Mouse (Mus musculus): Measurements from ENCODE around the gene Slc25a51. TPM values are rescaled to one million over a fixed set of nuclear protein-coding genes. Genes with fewer than 3 reads are reported as not detected.

Gene Slc25a51
- total and polyA plus RNA-seq, 2 experiments from 2014 or later: 70.1 to 190 TPM

- Histone ChIP-seq H3K4me2 (ENCODE audit: low read depth, low read length) (no peak overlapping the region), H3K9me3 (replicated peaks; ENCODE audit: control insufficient read depth, low read length) (no peaks in the 10 kb centered on the region), H3K36me3 (replicated peaks; ENCODE audit: control insufficient read depth, insufficient read depth, low read length) (peaks cover 15% of the 10 kb centered on the region), H3K27ac (ENCODE audit: low read depth) (no peak overlapping the region), H3K9ac (replicated peaks; ENCODE audit: low read depth, low read length) (no peak overlapping the region), H3K4me3 (ENCODE audit: low read depth, low read length) (no peak overlapping the region), H3K4me1 (ENCODE audit: control insufficient read depth, insufficient read depth) (peaks cover 45% of the 10 kb centered on the region), H3K27me3 (ENCODE audit: control insufficient read depth, insufficient read depth, low read length) (no peaks in the 10 kb centered on the region)
- 86% methylated on average over 5 of the region's 5 CpGs for WGBS
- TF ChIP-seq CTCF (IDR thresholded peaks at IDR 0.05; ENCODE audit: low read depth) (no peak), EP300 (IDR thresholded peaks at IDR 0.05; ENCODE audit: low read depth) (no peak)
- DNase-seq (ENCODE audit: low spot score): no peak
- ATAC-seq (ENCODE audit: insufficient read depth, low read depth): no peak
Observed at GRCm38 (mm10) chr4:45449012-45449411, 40.4 kb upstream of the Slc25a51 start.

- no peak overlapping the region for H3K9ac ChIP-seq (replicated peaks; ENCODE audit: low read depth, low read length)
- TF ChIP-seq CTCF (IDR thresholded peaks at IDR 0.05; ENCODE audit: low read depth) (no peak), EP300 (IDR thresholded peaks at IDR 0.05; ENCODE audit: low read depth) (no peak)
- no peak overlapping the region for H3K4me2 ChIP-seq (ENCODE audit: low read depth, low read length)
- H3K9me3 ChIP-seq (replicated peaks; ENCODE audit: control insufficient read depth, low read length): no peaks in the 10 kb centered on the region
- H3K27ac ChIP-seq (ENCODE audit: low read depth): no peak overlapping the region
- no peak for DNase-seq (ENCODE audit: low spot score)
- H3K36me3 ChIP-seq (replicated peaks; ENCODE audit: control insufficient read depth, insufficient read depth, low read length): peaks cover 17% of the 10 kb centered on the region
- no peak overlapping the region for H3K4me3 ChIP-seq (ENCODE audit: low read depth, low read length)
- peaks cover 50% of the 10 kb centered on the region for H3K4me1 ChIP-seq (ENCODE audit: control insufficient read depth, insufficient read depth)
- ATAC-seq (ENCODE audit: insufficient read depth, low read depth): no peak
- WGBS: 90% methylated on average over 7 of the region's 7 CpGs
- H3K27me3 ChIP-seq (ENCODE audit: control insufficient read depth, insufficient read depth, low read length): no peaks in the 10 kb centered on the region
Observed at GRCm38 (mm10) chr4:45448481-45448880, 39.9 kb upstream of the Slc25a51 start.

- peaks cover 43% of the 10 kb centered on the region for H3K4me1 ChIP-seq (ENCODE audit: control insufficient read depth, insufficient read depth)
- no peak overlapping the region for H3K9ac ChIP-seq (replicated peaks; ENCODE audit: low read depth, low read length)
- no peak for ATAC-seq (ENCODE audit: insufficient read depth, low read depth)
- DNase-seq (ENCODE audit: low spot score): no peak
- no peak overlapping the region for H3K4me3 ChIP-seq (ENCODE audit: low read depth, low read length)
- no peaks in the 10 kb centered on the region for H3K27me3 ChIP-seq (ENCODE audit: control insufficient read depth, insufficient read depth, low read length)
- H3K4me2 ChIP-seq (ENCODE audit: low read depth, low read length): no peak overlapping the region
- no peak overlapping the region for H3K27ac ChIP-seq (ENCODE audit: low read depth)
- no peaks in the 10 kb centered on the region for H3K9me3 ChIP-seq (replicated peaks; ENCODE audit: control insufficient read depth, low read length)
- WGBS: 80% methylated on average over 5 of the region's 5 CpGs
- H3K36me3 ChIP-seq (replicated peaks; ENCODE audit: control insufficient read depth, insufficient read depth, low read length): peaks cover 28% of the 10 kb centered on the region
- TF ChIP-seq EP300 (IDR thresholded peaks at IDR 0.05; ENCODE audit: low read depth): no peak
- no peak for TF ChIP-seq CTCF (IDR thresholded peaks at IDR 0.05; ENCODE audit: low read depth)
Observed at GRCm38 (mm10) chr4:45447196-45447595, 38.6 kb upstream of the Slc25a51 start.

- H3K4me1 ChIP-seq (ENCODE audit: control insufficient read depth, insufficient read depth): peaks cover 37% of the 10 kb centered on the region
- H3K27me3 ChIP-seq (ENCODE audit: control insufficient read depth, insufficient read depth, low read length): no peaks in the 10 kb centered on the region
- no peak overlapping the region for H3K9ac ChIP-seq (replicated peaks; ENCODE audit: low read depth, low read length)
- H3K36me3 ChIP-seq (replicated peaks; ENCODE audit: control insufficient read depth, insufficient read depth, low read length): peaks cover 33% of the 10 kb centered on the region
- TF ChIP-seq CTCF (IDR thresholded peaks at IDR 0.05; ENCODE audit: low read depth) (no peak), EP300 (IDR thresholded peaks at IDR 0.05; ENCODE audit: low read depth) (no peak)
- ATAC-seq (ENCODE audit: insufficient read depth, low read depth): no peak; the same call in 1 of the 2 replicates
- H3K9me3 ChIP-seq (replicated peaks; ENCODE audit: control insufficient read depth, low read length): no peaks in the 10 kb centered on the region
- no peak for DNase-seq (ENCODE audit: low spot score)
- no peak overlapping the region for H3K4me3 ChIP-seq (ENCODE audit: low read depth, low read length)
- no peak overlapping the region for H3K4me2 ChIP-seq (ENCODE audit: low read depth, low read length)
- H3K27ac ChIP-seq (ENCODE audit: low read depth): peak overlapping the region; percentile 78
- 38% methylated on average over 3 of the region's 3 CpGs for WGBS
Observed at GRCm38 (mm10) chr4:45445235-45445634, 36.7 kb upstream of the Slc25a51 start.

- Histone ChIP-seq H3K4me3 (ENCODE audit: low read depth, low read length) (no peak overlapping the region), H3K9me3 (replicated peaks; ENCODE audit: control insufficient read depth, low read length) (no peaks in the 10 kb centered on the region), H3K36me3 (replicated peaks; ENCODE audit: control insufficient read depth, insufficient read depth, low read length) (peaks cover 37% of the 10 kb centered on the region), H3K27me3 (ENCODE audit: control insufficient read depth, insufficient read depth, low read length) (no peaks in the 10 kb centered on the region), H3K27ac (ENCODE audit: low read depth) (peak overlapping the region; percentile 78), H3K4me2 (ENCODE audit: low read depth, low read length) (no peak overlapping the region), H3K9ac (replicated peaks; ENCODE audit: low read depth, low read length) (no peak overlapping the region), H3K4me1 (ENCODE audit: control insufficient read depth, insufficient read depth) (peaks cover 37% of the 10 kb centered on the region)
- DNase-seq (ENCODE audit: low spot score) (peak; percentile 84), ATAC-seq (ENCODE audit: insufficient read depth, low read depth) (peak; percentile 89)
- TF ChIP-seq CTCF (IDR thresholded peaks at IDR 0.05; ENCODE audit: low read depth): no peak
- peak; percentile 73 for TF ChIP-seq EP300 (IDR thresholded peaks at IDR 0.05; ENCODE audit: low read depth)
- WGBS: 25% methylated on average over 4 of the region's 4 CpGs
Observed at GRCm38 (mm10) chr4:45444813-45445212, 36.2 kb upstream of the Slc25a51 start.

- H3K4me2 ChIP-seq (ENCODE audit: low read depth, low read length): no peak overlapping the region
- H3K9ac ChIP-seq (replicated peaks; ENCODE audit: low read depth, low read length): no peak overlapping the region
- DNase-seq (ENCODE audit: low spot score) (no peak), ATAC-seq (ENCODE audit: insufficient read depth, low read depth) (no peak)
- no peaks in the 10 kb centered on the region for H3K27me3 ChIP-seq (ENCODE audit: control insufficient read depth, insufficient read depth, low read length)
- no peak for TF ChIP-seq EP300 (IDR thresholded peaks at IDR 0.05; ENCODE audit: low read depth)
- TF ChIP-seq CTCF (IDR thresholded peaks at IDR 0.05; ENCODE audit: low read depth): no peak
- H3K27ac ChIP-seq (ENCODE audit: low read depth): no peak overlapping the region
- H3K9me3 ChIP-seq (replicated peaks; ENCODE audit: control insufficient read depth, low read length): no peaks in the 10 kb centered on the region
- H3K4me1 ChIP-seq (ENCODE audit: control insufficient read depth, insufficient read depth): peaks cover 37% of the 10 kb centered on the region
- H3K4me3 ChIP-seq (ENCODE audit: low read depth, low read length): no peak overlapping the region
- WGBS: 49% methylated on average over 7 of the region's 7 CpGs
- peaks cover 37% of the 10 kb centered on the region for H3K36me3 ChIP-seq (replicated peaks; ENCODE audit: control insufficient read depth, insufficient read depth, low read length)
Observed at GRCm38 (mm10) chr4:45443652-45444051, 35.1 kb upstream of the Slc25a51 start.
